ENCODE assay signal across 8 mouse cellular contexts in genomic region chr9:35045031-35045531, GRCm38 (mm10).
DNase-seq lines count a peak whose midpoint lies in the region; ATAC-seq lines count a peak whose summit lies in the region.

No protein-coding gene starts in this region.

- peaks cover 13% of the 10 kb centered on the region for H3K36me3 ChIP-seq in forebrain, embryonic 10.5 days (replicated peaks)
- no peaks in the 10 kb centered on the region for H3K36me3 ChIP-seq in forebrain, embryonic 15.5 days
- peaks cover 3% of the 10 kb centered on the region; the same call in 1 of the 2 replicates for H3K36me3 ChIP-seq in liver, embryonic 11.5 days (ENCODE audit: control insufficient read depth, insufficient read depth, low read length)
- no peaks in the 10 kb centered on the region for H3K36me3 ChIP-seq in stomach, embryonic 16.5 days (ENCODE audit: control insufficient read depth, insufficient read depth, low read length)

- no peak overlapping the region for H3K4me2 ChIP-seq in forebrain, embryonic 15.5 days (replicated peaks)
- H3K4me2 ChIP-seq in liver, embryonic 11.5 days = no peak overlapping the region
- no peak overlapping the region for H3K4me2 ChIP-seq in stomach, embryonic 16.5 days (ENCODE audit: low read depth, low read length)

- H3K27me3 ChIP-seq in forebrain, embryonic 10.5 days (ENCODE audit: poor library complexity, severe bottlenecking) = no peaks in the 10 kb centered on the region
- H3K27me3 ChIP-seq in forebrain, embryonic 15.5 days = no peaks in the 10 kb centered on the region
- H3K27me3 ChIP-seq in liver, embryonic 11.5 days (replicated peaks; ENCODE audit: control insufficient read depth, insufficient read depth, low read length) = no peaks in the 10 kb centered on the region
- no peaks in the 10 kb centered on the region for H3K27me3 ChIP-seq in stomach, embryonic 16.5 days (ENCODE audit: control insufficient read depth, insufficient read depth, low read length)

- no peaks in the 10 kb centered on the region for H3K9me3 ChIP-seq in forebrain, embryonic 10.5 days
- H3K9me3 ChIP-seq in forebrain, embryonic 15.5 days = no peaks in the 10 kb centered on the region
- no peaks in the 10 kb centered on the region for H3K9me3 ChIP-seq in liver, embryonic 11.5 days (ENCODE audit: control insufficient read depth, low read length)
- no peaks in the 10 kb centered on the region for H3K9me3 ChIP-seq in stomach, embryonic 16.5 days (replicated peaks; ENCODE audit: control insufficient read depth, low read length)

- H3K4me1 ChIP-seq in forebrain, embryonic 10.5 days = peaks cover 40% of the 10 kb centered on the region
- peaks cover 22% of the 10 kb centered on the region for H3K4me1 ChIP-seq in forebrain, embryonic 15.5 days
- peaks cover 18% of the 10 kb centered on the region; the same call in 1 of the 2 replicates for H3K4me1 ChIP-seq in liver, embryonic 11.5 days (replicated peaks; ENCODE audit: control insufficient read depth, insufficient read depth, low read length)
- peaks cover 30% of the 10 kb centered on the region for H3K4me1 ChIP-seq in stomach, embryonic 16.5 days (ENCODE audit: control insufficient read depth, insufficient read depth, low read length)

- no peak overlapping the region for H3K9ac ChIP-seq in forebrain, embryonic 15.5 days (replicated peaks)
- no peak overlapping the region for H3K9ac ChIP-seq in liver, embryonic 11.5 days (ENCODE audit: low read depth, low read length)
- H3K9ac ChIP-seq in stomach, embryonic 16.5 days (ENCODE audit: low read length) = no peak overlapping the region

- peak overlapping the region; percentile 13; the same call in 1 of the 2 replicates for H3K4me3 ChIP-seq in forebrain, embryonic 10.5 days
- H3K4me3 ChIP-seq in forebrain, embryonic 15.5 days = no peak overlapping the region
- no peak overlapping the region for H3K4me3 ChIP-seq in liver, embryonic 11.5 days (ENCODE audit: low read depth, low read length)
- no peak overlapping the region for H3K4me3 ChIP-seq in stomach, embryonic 16.5 days (replicated peaks; ENCODE audit: low read length)

- DNase-seq in forebrain, embryonic 10.5 days (ENCODE audit: extremely low spot score, low spot score) = peak; percentile 14
- DNase-seq in adipocyte (ENCODE audit: low spot score) = peak; percentile 49
- peak; percentile 67 to 72 for DNase-seq in heart, adult 9 months (ENCODE audit: low spot score in 2 of 2)
- DNase-seq in liver, embryonic 11.5 days (ENCODE audit: low spot score) = no peak
- DNase-seq in embryo, embryonic 10 days (ENCODE audit: low spot score) = no peak
- DNase-seq in cerebellum, adult 11 months = no peak

- peak overlapping the region; percentile 79 for H3K27ac ChIP-seq in forebrain, embryonic 10.5 days
- no peak overlapping the region for H3K27ac ChIP-seq in forebrain, embryonic 15.5 days (replicated peaks)
- no peak overlapping the region for H3K27ac ChIP-seq in liver, embryonic 11.5 days (ENCODE audit: low read depth, low read length)
- H3K27ac ChIP-seq in stomach, embryonic 16.5 days (ENCODE audit: low read length) = peak overlapping the region; percentile 96

- 69% methylated on average over 11 of the region's 11 CpGs for WGBS in forebrain, embryonic 10.5 days
- 50% methylated on average over 11 of the region's 11 CpGs for WGBS in forebrain, embryonic 15.5 days
- 72% methylated on average over 11 of the region's 11 CpGs for WGBS in liver, embryonic 11.5 days
- 39% methylated on average over 11 of the region's 11 CpGs for WGBS in stomach, embryonic 16.5 days

- no peak for ATAC-seq in forebrain, embryonic 15.5 days (replicated peaks)
- peak; percentile 53; the same call in 1 of the 2 replicates for ATAC-seq in liver, embryonic 11.5 days (replicated peaks; ENCODE audit: low FRiP score)
- peak; percentile 76 for ATAC-seq in stomach, embryonic 16.5 days (ENCODE audit: insufficient read depth, low FRiP score)

Comparison
In these comparisons a context has a peak if more than half of its experiments do, and no peak if none do; other contexts are left out.
1. H3K27ac ChIP-seq: peak in forebrain, embryonic 10.5 days (single experiment) and stomach, embryonic 16.5 days (single experiment); none in forebrain, embryonic 15.5 days (single experiment) and liver, embryonic 11.5 days (single experiment).
2. DNase-seq: peak in forebrain, embryonic 10.5 days (single experiment), adipocyte (single experiment) and heart, adult 9 months (2 of 2); none in liver, embryonic 11.5 days (single experiment), embryo, embryonic 10 days (single experiment) and cerebellum, adult 11 months (single experiment).